Mouse (Mus musculus) hindbrain, embryonic 10.5 days (tissue): ENCODE measurements around the gene Tagln2. TPM values are rescaled to one million over a fixed set of nuclear protein-coding genes. Genes with fewer than 3 reads are reported as not detected.

ENCODE experiments used
- DNase-seq: peaks from one replicate; pipeline ENCODE4 v3.0.0-alpha.2; 2017; ENCODE audit warnings: low spot score
- H3K27ac ChIP-seq: fragments of 300-500 bp; sonication (generic); 2 replicates; pipeline ENCODE4 v1.5.1; 2016; ENCODE audit warnings: mild to moderate bottlenecking, moderate library complexity
- H3K27me3 ChIP-seq: fragments of 300-500 bp; sonication (generic); 2 replicates; pipeline ENCODE4 v1.6.1; 2016; ENCODE audit warnings: mild to moderate bottlenecking; ENCODE audit not compliant: poor library complexity, insufficient read depth, severe bottlenecking
- H3K36me3 ChIP-seq: fragments of 300-500 bp; sonication (generic); 2 replicates; pipeline ENCODE4 v1.6.1; 2016; ENCODE audit warnings: mild to moderate bottlenecking, moderate library complexity
- H3K4me1 ChIP-seq: fragments of 300-500 bp; sonication (generic); replicated peaks from 2 replicates; pipeline ENCODE4 v1.6.1; 2016; ENCODE audit warnings: mild to moderate bottlenecking
- H3K4me3 ChIP-seq: fragments of 300-500 bp; sonication (generic); 2 replicates; pipeline ENCODE4 v1.5.1; 2016; ENCODE audit warnings: mild to moderate bottlenecking, moderate library complexity
- H3K9me3 ChIP-seq: fragments of 300-500 bp; sonication (generic); 2 replicates; pipeline ENCODE4 v1.6.1; 2016; ENCODE audit warnings: mild to moderate bottlenecking, moderate library complexity
- WGBS: fragments of 180-500 bp; shearing (Covaris S2); methylation state at CpG from one replicate; pipeline ENCODE4 v1.1.7; 2016; 5-methylcytosine and 5-hydroxymethylcytosine counted together
- polyA plus RNA-seq: library from polyadenylated mRNA; unstranded; fragments of >200 nt; fragmentation: Nextera tagmentation; extraction: Ambion mirVana; gene quantifications from 2 replicates; pipeline ENCODE4 v1.2.1, GENCODE M21; 2016

The Tagln2 gene
- polyA plus RNA-seq, 1 experiment from 2014 or later: 73.3 TPM

DNA sequence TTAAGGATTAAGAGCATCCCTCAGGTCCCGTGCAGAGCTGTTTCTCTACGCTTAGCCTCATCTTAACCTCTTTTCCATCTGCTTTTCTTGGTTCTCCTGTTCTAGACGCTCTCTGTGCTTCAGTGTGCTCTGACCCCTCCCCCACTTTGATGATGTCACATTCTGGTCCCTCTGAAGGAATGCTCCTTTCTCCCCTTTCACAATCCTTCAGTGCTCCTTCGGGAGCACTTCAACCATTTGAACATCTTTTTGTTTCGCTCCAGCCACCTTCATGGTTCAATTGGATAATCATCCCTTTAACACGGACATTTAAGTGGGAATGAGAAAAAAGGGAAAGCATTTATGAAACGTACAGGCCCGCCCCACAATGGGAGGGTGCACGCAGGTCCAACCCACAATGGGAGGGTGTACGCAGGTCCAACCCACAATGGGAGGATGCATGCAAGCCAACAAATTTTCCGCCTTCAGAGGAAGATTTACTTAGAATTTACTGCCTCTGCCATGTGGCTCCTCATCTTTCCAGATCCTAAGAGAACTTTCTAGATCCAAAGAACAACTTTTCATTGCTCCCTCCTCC lies 31.5 kb upstream of the Tagln2 start:
- H3K27me3 ChIP-seq: no peaks in the 10 kb centered on the region
- no peak overlapping the region for H3K27ac ChIP-seq
- WGBS: 79% methylated on average over 11 of the region's 11 CpGs
- no peaks in the 10 kb centered on the region for H3K9me3 ChIP-seq
- H3K4me3 ChIP-seq: no peak overlapping the region
- peaks cover 13% of the 10 kb centered on the region; the same call in 1 of the 2 replicates for H3K4me1 ChIP-seq
- no peaks in the 10 kb centered on the region for H3K36me3 ChIP-seq
- no peak for DNase-seq

DNA sequence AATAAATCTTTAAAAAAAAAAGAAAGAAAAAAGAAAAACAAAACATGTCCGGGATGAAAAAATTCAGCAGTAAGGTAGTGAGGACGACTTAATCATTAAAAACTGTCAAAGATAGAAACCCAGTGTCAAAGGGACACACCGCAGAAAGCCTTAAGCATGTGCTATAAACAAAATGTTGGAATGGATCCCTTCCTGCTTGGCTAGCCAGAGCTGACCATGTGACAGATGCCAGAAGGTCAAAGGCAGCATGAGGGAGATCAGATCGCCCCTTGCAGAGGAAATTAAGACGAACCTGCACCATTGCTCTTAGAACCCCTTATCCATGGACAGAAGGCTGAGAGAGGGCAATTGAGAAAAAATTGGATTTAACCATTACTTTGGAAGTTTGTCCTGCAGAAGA lies 30.5 kb upstream of the Tagln2 start:
- Histone ChIP-seq H3K27me3 (no peaks in the 10 kb centered on the region), H3K4me3 (no peak overlapping the region), H3K4me1 (peaks cover 13% of the 10 kb centered on the region; the same call in 1 of the 2 replicates), H3K27ac (no peak overlapping the region), H3K36me3 (no peaks in the 10 kb centered on the region), H3K9me3 (no peaks in the 10 kb centered on the region)
- no peak for DNase-seq
- 82% methylated on average over 5 of the region's 5 CpGs for WGBS

DNA sequence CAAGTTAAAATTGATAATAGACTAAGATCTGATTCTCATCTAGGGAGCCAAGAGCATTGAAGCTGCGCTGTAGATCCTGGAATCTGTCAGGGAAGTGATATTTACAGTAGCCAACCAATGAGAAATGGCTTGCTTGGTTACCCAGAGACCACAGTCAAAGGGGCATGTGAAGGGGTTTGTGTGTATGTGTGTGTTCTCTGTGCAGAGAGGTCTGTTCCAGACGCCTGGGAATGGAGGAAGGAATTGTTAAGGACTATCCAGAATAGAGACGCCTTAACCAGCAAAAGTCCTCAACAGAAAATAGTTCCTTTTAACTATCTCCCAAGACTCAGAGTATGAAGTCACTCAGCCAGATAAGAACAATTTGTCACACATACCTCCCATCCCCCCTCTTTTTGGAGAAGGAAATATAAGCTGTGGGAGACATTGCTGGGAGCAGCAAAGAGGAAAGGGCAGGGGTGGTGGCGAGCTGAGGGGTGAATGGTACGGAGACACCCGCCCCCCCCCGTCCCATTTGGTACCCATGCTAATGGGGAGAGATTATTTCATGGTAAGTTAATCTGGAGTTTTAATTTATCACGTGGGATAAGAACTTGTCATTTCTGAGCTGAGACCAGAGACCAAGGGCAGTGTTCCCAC lies 29.9 kb upstream of the Tagln2 start:
- H3K27me3 ChIP-seq: no peaks in the 10 kb centered on the region
- WGBS: 64% methylated on average over 8 of the region's 8 CpGs
- DNase-seq: no peak
- H3K36me3 ChIP-seq: no peaks in the 10 kb centered on the region
- no peaks in the 10 kb centered on the region for H3K9me3 ChIP-seq
- peaks cover 13% of the 10 kb centered on the region; the same call in 1 of the 2 replicates for H3K4me1 ChIP-seq
- no peak overlapping the region for H3K4me3 ChIP-seq
- H3K27ac ChIP-seq: no peak overlapping the region

DNA sequence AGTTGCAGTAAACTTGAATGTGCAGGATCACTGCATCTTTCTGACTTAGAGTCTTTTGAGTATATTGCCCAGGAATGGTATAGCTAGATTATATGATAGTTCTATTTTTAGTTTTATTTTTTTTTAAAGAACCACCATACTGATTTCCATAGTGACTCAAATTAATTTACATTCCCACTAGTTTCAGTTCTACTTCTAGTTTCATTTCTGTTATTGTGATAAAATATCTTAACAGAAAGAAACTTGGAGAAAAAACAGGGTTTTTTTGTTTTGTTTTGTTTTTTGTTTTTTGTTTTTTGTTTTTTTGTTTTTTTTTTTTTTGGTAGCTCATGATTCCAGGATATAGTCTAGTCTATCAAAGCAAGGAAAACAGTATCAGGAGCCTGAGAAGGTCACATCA lies 26.9 kb upstream of the Tagln2 start:
- Histone ChIP-seq H3K27me3 (no peaks in the 10 kb centered on the region), H3K36me3 (no peaks in the 10 kb centered on the region), H3K9me3 (no peaks in the 10 kb centered on the region), H3K4me1 (peaks cover 8% of the 10 kb centered on the region; the same call in 1 of the 2 replicates), H3K4me3 (no peak overlapping the region), H3K27ac (no peak overlapping the region)
- no peak for DNase-seq

DNA sequence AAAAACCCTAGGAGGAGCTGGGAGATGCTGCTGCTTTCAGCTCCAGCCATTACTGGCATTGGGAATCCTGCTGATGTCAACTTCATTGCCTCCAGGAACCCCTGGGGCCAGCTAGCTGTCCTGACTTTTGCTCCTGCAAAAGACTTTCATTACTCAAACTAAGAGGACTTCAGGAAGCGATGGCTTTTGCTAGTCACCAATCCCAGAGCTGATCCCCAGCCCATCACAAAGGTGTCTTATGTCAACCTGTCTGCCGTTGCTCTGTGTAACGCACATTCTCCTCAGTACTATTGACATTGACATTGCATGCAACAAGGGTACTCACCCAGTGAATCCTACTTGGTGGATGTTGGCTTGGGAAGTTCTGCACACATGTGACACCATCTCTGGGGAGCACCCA lies 25.7 kb upstream of the Tagln2 start:
- Histone ChIP-seq H3K36me3 (no peaks in the 10 kb centered on the region), H3K4me3 (no peak overlapping the region), H3K27ac (no peak overlapping the region), H3K4me1 (peaks cover 8% of the 10 kb centered on the region; the same call in 1 of the 2 replicates), H3K9me3 (no peaks in the 10 kb centered on the region), H3K27me3 (peaks cover 4% of the 10 kb centered on the region; the same call in 1 of the 2 replicates)
- 77% methylated on average over 3 of the region's 3 CpGs for WGBS
- DNase-seq: no peak

DNA sequence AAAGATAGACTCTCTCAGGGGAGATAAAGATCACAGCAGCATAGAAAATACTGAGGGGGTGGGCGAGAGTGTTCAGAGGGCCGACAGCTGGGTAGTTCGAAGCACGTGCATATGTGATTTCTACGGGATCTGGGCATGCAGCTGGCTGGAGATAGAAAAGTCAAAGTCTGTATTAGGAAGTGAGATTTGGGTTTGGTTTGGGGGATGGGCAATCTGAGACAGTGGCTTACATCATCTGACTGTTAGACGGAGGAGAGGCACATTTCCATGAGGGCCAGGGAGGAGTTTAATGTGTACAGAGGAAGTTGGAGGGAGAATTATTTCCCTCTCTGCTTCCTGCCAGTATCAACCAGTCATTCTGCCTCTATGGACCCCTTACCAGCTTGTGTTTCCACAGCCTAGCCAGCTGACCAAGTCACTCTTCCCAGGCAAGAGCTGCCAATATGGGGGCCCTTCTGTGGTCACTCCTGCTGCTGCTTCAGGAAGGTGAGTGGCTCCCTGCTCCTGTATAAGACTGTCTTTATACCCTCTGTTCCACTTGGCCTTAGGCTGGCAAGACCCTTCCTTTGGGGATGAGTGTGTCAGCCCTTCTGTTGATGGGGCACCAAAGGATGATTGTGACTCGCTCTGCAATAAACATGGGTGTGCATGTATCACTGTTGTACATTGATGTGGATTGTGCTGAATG lies 24.6 kb upstream of the Tagln2 start, which contains the start of gene Slamf9:
Slamf9 (plus strand) TSS at position 305 of the 688 bp plus-strand sequence.
- H3K4me1 ChIP-seq: no peaks in the 10 kb centered on the region
- H3K9me3 ChIP-seq: no peaks in the 10 kb centered on the region
- H3K27ac ChIP-seq: no peak within 1 kb of the TSS
- DNase-seq: no peak
- peaks cover 10% of the 10 kb centered on the region; the same call in 1 of the 2 replicates for H3K27me3 ChIP-seq
- 84% methylated on average over 7 of the region's 7 CpGs for WGBS
- H3K4me3 ChIP-seq: no peak within 1 kb of the TSS
- H3K36me3 ChIP-seq: no peaks in the 10 kb centered on the region

DNA sequence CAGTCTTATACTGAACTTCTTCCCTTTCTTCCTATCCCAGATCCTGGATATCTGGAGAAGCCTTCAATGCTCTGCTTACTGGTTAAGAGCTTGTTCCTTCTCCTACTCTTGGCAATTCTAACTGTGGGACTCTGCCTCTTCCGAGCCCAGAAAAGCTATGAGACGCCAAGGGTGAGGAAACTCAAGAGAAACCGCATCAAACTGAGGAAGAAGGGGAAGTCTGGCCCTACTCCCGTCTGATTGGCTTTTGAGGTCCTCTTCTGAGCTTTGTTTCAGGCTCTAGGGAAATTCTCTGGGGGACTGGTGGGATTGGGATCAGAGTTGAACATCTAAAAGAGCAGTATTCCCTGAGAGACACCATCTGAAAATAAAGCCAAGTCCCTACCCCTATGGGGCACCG lies 21.8 kb upstream of the Tagln2 start:
- peaks cover 19% of the 10 kb centered on the region for H3K4me1 ChIP-seq
- H3K4me3 ChIP-seq: no peak overlapping the region
- H3K9me3 ChIP-seq: no peaks in the 10 kb centered on the region
- WGBS: 80% methylated on average over 5 of the region's 5 CpGs
- H3K27ac ChIP-seq: no peak overlapping the region
- no peak for DNase-seq
- H3K27me3 ChIP-seq: peaks cover 20% of the 10 kb centered on the region
- no peaks in the 10 kb centered on the region for H3K36me3 ChIP-seq

DNA sequence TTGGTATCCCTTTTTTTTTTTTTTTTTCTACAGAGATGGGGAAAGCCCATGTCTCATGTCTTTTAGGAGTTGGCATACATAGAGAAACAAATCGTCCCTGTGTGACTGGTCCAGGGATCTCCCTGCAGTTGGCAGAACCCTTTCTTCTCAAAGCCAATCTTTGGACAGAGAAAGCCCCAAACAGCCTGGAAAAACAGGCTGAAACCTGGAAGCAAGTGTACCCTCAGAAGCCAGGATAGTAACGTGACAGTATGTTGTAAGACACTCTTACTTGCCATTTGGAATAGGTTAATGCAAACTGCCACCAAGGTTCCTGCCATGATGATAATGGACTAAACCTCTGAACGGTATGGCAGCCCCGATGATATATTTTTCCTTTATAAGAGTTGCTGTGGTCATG lies 19.5 kb upstream of the Tagln2 start:
- DNase-seq: no peak
- Histone ChIP-seq H3K27ac (no peak overlapping the region), H3K4me3 (no peak overlapping the region), H3K27me3 (peaks cover 20% of the 10 kb centered on the region), H3K4me1 (peaks cover 43% of the 10 kb centered on the region), H3K36me3 (peaks cover 13% of the 10 kb centered on the region), H3K9me3 (no peaks in the 10 kb centered on the region)
- 90% methylated on average over 4 of the region's 4 CpGs for WGBS

DNA sequence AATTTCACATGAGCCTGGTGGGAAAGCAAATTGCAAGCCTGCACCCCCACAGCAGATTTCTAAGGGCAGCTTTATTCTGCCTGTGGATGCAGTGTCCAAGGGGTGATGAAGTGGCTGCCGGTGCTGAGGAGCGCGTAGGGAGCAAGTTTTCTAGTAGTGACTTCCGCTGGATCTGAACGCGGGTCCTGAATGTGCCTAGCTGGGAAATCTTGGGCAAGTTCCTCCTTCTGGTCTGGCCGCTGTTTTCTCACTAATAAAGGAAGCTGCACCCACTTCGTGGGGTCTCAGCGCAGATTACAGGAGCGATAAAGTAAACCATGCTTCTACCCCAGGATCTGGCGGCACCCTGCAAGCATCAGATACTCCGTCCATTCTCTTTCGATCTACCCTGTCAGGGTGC lies 18.7 kb upstream of the Tagln2 start:
- Histone ChIP-seq H3K27ac (peak overlapping the region; percentile 92), H3K36me3 (peaks cover 15% of the 10 kb centered on the region), H3K27me3 (peaks cover 20% of the 10 kb centered on the region), H3K4me3 (peak overlapping the region; percentile 81), H3K9me3 (no peaks in the 10 kb centered on the region), H3K4me1 (peaks cover 50% of the 10 kb centered on the region)
- no peak for DNase-seq
- 22% methylated on average over 13 of the region's 13 CpGs for WGBS

DNA sequence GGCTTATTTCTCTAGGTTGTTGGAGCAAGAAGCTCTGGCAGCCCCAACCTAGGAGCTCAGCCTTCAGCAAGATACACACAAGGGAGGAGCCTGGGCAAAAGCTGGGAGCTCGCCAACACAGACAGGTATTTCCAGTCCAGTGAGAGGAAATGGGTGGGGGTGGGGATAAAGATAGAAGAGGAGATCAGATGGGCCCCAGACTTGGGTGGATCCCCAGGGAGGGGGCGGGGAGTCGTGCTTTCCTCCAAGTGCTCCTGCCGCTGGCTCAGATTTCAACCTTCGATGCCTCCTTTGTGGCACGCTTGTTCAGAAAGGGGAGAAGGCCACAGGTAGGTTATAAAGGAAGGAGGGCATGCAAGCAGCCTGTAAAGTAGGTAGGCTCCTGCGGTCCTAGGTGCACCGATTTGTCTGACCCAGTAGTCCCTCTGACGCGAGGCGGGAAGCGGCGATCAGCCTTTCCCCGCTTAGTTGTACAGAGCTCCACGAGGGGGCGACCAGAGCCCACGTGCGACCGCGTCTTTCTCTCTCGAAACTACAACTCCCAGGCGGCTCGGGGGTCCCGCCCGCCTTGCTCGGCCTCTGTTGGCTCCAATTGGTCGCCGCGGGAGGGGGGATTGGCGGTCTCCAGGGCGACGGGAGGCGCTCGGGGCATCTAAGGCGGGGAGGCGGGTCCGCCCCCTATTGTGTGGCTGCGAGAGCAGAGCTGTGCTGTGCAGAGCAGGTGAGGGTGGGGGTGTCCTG lies 18.1 kb upstream of the Tagln2 start, which contains the start of gene Igsf9:
Igsf9 (plus strand) TSS at position 249 of the 741 bp plus-strand sequence.
- H3K4me3 ChIP-seq: peak within 1 kb of the TSS; percentile 81
- peaks cover 15% of the 10 kb centered on the region for H3K36me3 ChIP-seq
- H3K9me3 ChIP-seq: no peaks in the 10 kb centered on the region
- under 1% methylated on average over 38 of the region's 38 CpGs for WGBS
- H3K27ac ChIP-seq: peak within 1 kb of the TSS; percentile 92
- DNase-seq: peak; percentile 96
- H3K27me3 ChIP-seq: peaks cover 20% of the 10 kb centered on the region
- H3K4me1 ChIP-seq: peaks cover 56% of the 10 kb centered on the region

DNA sequence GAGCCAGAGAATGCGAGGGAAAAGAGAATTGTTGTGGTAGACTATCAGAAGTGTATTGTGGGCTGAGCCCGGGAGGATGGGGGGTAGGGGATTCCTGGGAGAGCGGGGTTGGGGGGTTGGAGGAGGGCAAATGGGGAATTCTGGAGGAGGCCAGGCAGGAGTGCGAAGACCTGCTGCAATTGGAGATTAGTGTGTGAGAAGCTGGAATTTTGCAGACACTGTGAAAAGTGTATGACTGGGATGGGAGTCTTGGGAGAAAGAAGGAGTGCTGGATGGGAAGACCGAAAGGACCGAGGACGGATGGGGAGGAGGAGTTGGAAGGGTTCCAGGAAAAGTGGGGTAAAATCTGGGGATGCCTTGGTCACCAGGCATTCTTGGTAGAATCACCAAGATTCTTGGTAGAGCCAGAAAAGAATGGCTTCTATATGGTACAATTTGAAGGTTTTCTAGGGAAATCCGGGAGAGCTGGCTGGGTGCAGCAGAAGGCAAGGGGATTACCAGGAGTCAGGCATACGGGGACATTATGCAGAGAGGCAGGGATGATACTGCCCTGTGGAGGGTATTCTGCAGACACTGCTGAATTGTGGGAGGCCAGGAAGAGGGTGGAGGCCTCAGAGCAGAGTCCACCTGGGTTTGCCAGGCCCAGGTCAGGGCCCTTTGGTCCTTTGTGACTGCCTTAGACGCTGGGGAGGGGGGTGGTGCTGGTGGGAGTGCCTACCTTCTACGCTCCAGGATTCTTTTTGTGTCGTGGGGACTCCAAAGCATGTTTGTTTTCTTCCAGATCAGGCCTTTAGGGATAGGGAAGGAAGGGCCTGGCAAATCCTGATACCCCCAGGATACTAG lies 17.1 kb upstream of the Tagln2 start:
- 2% methylated on average over 12 of the region's 12 CpGs for WGBS
- peak overlapping the region; percentile 81 for H3K4me3 ChIP-seq
- H3K36me3 ChIP-seq: peaks cover 25% of the 10 kb centered on the region
- no peak for DNase-seq
- peaks cover 66% of the 10 kb centered on the region for H3K4me1 ChIP-seq
- H3K9me3 ChIP-seq: no peaks in the 10 kb centered on the region
- H3K27me3 ChIP-seq: peaks cover 20% of the 10 kb centered on the region
- peak overlapping the region; percentile 92 for H3K27ac ChIP-seq

DNA sequence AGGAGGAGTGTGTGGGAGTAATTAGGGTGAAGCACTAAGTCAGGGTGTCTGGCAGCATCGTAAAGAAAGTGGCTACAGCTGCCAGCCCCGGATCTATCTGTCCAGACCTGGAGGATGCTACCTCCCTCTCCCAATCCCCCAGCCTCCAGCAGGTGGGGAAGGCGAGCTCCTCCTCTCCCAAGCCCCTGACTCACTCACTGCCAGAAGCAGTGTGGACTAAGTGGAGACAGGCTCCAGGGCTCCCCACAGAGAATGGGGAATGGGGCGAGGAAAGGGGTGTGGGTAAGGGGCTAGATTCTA lies 16.5 kb upstream of the Tagln2 start:
- peak overlapping the region; percentile 92 for H3K27ac ChIP-seq
- H3K9me3 ChIP-seq: no peaks in the 10 kb centered on the region
- 22% methylated on average over 4 of the region's 4 CpGs for WGBS
- peaks cover 67% of the 10 kb centered on the region for H3K4me1 ChIP-seq
- H3K36me3 ChIP-seq: peaks cover 31% of the 10 kb centered on the region
- DNase-seq: no peak
- H3K27me3 ChIP-seq: peaks cover 17% of the 10 kb centered on the region
- H3K4me3 ChIP-seq: peak overlapping the region; percentile 81
